8 mouse cellular contexts compared by ENCODE assay signal in the genomic region with DNA sequence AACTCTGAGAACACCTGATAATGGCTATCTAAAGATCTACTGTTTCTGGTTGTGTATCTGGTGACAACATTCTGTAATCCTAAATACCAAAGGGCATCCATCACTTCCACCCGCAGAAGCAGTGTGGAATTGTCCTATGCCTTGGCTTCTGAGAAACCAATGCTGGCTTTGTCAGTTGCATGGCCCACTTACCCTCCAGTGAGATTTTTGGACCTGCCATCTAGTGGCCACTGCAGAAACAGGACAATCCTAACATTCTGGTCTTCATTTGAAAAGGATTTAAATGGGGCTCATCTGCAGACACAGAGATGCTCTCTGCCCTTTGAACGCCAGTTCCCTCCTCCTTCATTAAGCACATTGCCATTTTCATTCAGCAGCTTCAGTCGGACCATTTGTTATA.
A peak's percentile ranks its signal among the peaks of the same experiment; 100 is the strongest.
DNase-seq lines count a peak whose midpoint lies in the region; ATAC-seq and TF ChIP-seq lines count a peak whose summit lies in the region.

No protein-coding gene starts in this region.

- H3K9ac ChIP-seq in ES-Bruce4 (ENCODE audit: low read depth, poor library complexity, severe bottlenecking) = no peak overlapping the region
- H3K9ac ChIP-seq in forebrain, postnatal 0 days = no peak overlapping the region
- H3K9ac ChIP-seq in midbrain, postnatal 0 days (replicated peaks; ENCODE audit: low read length, poor library complexity, severe bottlenecking) = no peak overlapping the region

- no peak overlapping the region for H3K4me2 ChIP-seq in forebrain, postnatal 0 days (ENCODE audit: low read depth)
- H3K4me2 ChIP-seq in midbrain, postnatal 0 days (ENCODE audit: low read depth, low read length, poor library complexity, severe bottlenecking) = no peak overlapping the region

- TF ChIP-seq POLR2A in kidney, adult 2 months (IDR thresholded peaks at IDR 0.05; ENCODE audit: low read depth, low read length) = no peak
- no peak for TF ChIP-seq POLR2A in ES-Bruce4 (IDR thresholded peaks at IDR 0.05; ENCODE audit: insufficient read depth, low read length)

- H3K27ac ChIP-seq in kidney, adult 2 months (ENCODE audit: insufficient read depth, low read depth, low read length) = no peak overlapping the region
- no peak overlapping the region for H3K27ac ChIP-seq in ES-Bruce4 (ENCODE audit: insufficient read depth, low read length)
- no peak overlapping the region for H3K27ac ChIP-seq in forebrain, postnatal 0 days (ENCODE audit: low read depth, low read length)
- H3K27ac ChIP-seq in midbrain, postnatal 0 days (ENCODE audit: low read depth, low read length) = no peak overlapping the region

- WGBS in kidney, adult 2 months = 49% methylated on average over 3 of the region's 3 CpGs
- WGBS in forebrain, postnatal 0 days = 42% methylated on average over 3 of the region's 3 CpGs
- WGBS in midbrain, postnatal 0 days = 45% methylated on average over 3 of the region's 3 CpGs

- peaks cover 17% of the 10 kb centered on the region for H3K4me1 ChIP-seq in kidney, adult 2 months (ENCODE audit: control insufficient read depth, insufficient read depth, low read length)
- no peaks in the 10 kb centered on the region for H3K4me1 ChIP-seq in ES-Bruce4 (ENCODE audit: control insufficient read depth, insufficient read depth, low read length)
- H3K4me1 ChIP-seq in forebrain, postnatal 0 days (ENCODE audit: insufficient read depth) = no peaks in the 10 kb centered on the region
- H3K4me1 ChIP-seq in midbrain, postnatal 0 days (ENCODE audit: insufficient read depth, low read length) = no peaks in the 10 kb centered on the region

- no peak for TF ChIP-seq EP300 in ES-Bruce4 (IDR thresholded peaks at IDR 0.05; ENCODE audit: insufficient read depth, low read depth, low read length)

- no peaks in the 10 kb centered on the region for H3K27me3 ChIP-seq in kidney, adult 2 months (replicated peaks; ENCODE audit: control insufficient read depth, insufficient read depth, low read length)
- H3K27me3 ChIP-seq in ES-Bruce4 (ENCODE audit: control insufficient read depth, insufficient read depth, low read length, poor library complexity, severe bottlenecking) = no peaks in the 10 kb centered on the region
- H3K27me3 ChIP-seq in forebrain, postnatal 0 days (ENCODE audit: insufficient read depth, low read length) = no peaks in the 10 kb centered on the region
- no peaks in the 10 kb centered on the region for H3K27me3 ChIP-seq in midbrain, postnatal 0 days (ENCODE audit: insufficient read depth, low read length)

- H3K9me3 ChIP-seq in ES-Bruce4 (replicated peaks; ENCODE audit: control insufficient read depth, insufficient read depth, low read length, poor library complexity, severe bottlenecking) = no peaks in the 10 kb centered on the region
- H3K9me3 ChIP-seq in forebrain, postnatal 0 days (ENCODE audit: low read length) = no peaks in the 10 kb centered on the region
- H3K9me3 ChIP-seq in midbrain, postnatal 0 days (ENCODE audit: low read length) = no peaks in the 10 kb centered on the region

- no peak overlapping the region for H3K4me3 ChIP-seq in kidney, adult 2 months (ENCODE audit: insufficient read depth, low read depth, low read length)
- no peak overlapping the region for H3K4me3 ChIP-seq in ES-Bruce4 (ENCODE audit: low read depth, low read length)
- H3K4me3 ChIP-seq in forebrain, postnatal 0 days (ENCODE audit: low read depth, low read length) = no peak overlapping the region
- no peak overlapping the region for H3K4me3 ChIP-seq in midbrain, postnatal 0 days (ENCODE audit: low read depth, low read length)

- ATAC-seq in forebrain, postnatal 0 days = peak; percentile 48; the same call in 1 of the 2 replicates
- ATAC-seq in midbrain, postnatal 0 days (ENCODE audit: low FRiP score) = no peak
- no peak for ATAC-seq in activated CD4-positive, CD25-positive, alpha-beta regulatory T cell, adult 4 months

- no peaks in the 10 kb centered on the region for H3K36me3 ChIP-seq in kidney, adult 2 months (ENCODE audit: control insufficient read depth, insufficient read depth, low read length)
- no peaks in the 10 kb centered on the region for H3K36me3 ChIP-seq in ES-Bruce4 (ENCODE audit: control insufficient read depth, insufficient read depth, low read length, poor library complexity, severe bottlenecking)
- no peaks in the 10 kb centered on the region for H3K36me3 ChIP-seq in forebrain, postnatal 0 days (ENCODE audit: insufficient read depth)
- H3K36me3 ChIP-seq in midbrain, postnatal 0 days (ENCODE audit: insufficient read depth, low read length) = no peaks in the 10 kb centered on the region

- peak; percentile 58 for TF ChIP-seq CTCF in kidney, adult 2 months (conservative IDR thresholded peaks at IDR 0.05; ENCODE audit: insufficient read depth, insufficient read length, low read depth, low read length)
- TF ChIP-seq CTCF in ES-Bruce4 (IDR thresholded peaks at IDR 0.05; ENCODE audit: low read depth, low read length) = peak; percentile 15
- TF ChIP-seq CTCF in forebrain, postnatal 0 days (IDR thresholded peaks at IDR 0.05; ENCODE audit: low read depth) = peak; percentile 68
- TF ChIP-seq CTCF in midbrain, postnatal 0 days (IDR thresholded peaks at IDR 0.05) = peak; percentile 71

- DNase-seq in kidney, adult 2 months = peak; percentile 46
- no peak for DNase-seq in kidney, adult 11 months
- DNase-seq in brain, adult 2 months (ENCODE audit: low read depth, low spot score) = peak; percentile 71
- DNase-seq in forebrain, postnatal 0 days = peak; percentile 38
- peak; percentile 44 for DNase-seq in midbrain, postnatal 0 days (ENCODE audit: low spot score)
- no peak for DNase-seq in spleen, postnatal 14 days (ENCODE audit: low spot score in 2 of 2)

Comparison
In these comparisons a context has a peak if more than half of its experiments do, and no peak if none do; other contexts are left out.
1. DNase-seq: peak in kidney, adult 2 months (single experiment), brain, adult 2 months (single experiment), forebrain, postnatal 0 days (single experiment) and midbrain, postnatal 0 days (single experiment); none in kidney, adult 11 months (single experiment) and spleen, postnatal 14 days (0 of 2).
2. CTCF ChIP-seq: peak in every context shown above with its lines; median percentile 71 in midbrain, postnatal 0 days; 68 in forebrain, postnatal 0 days; 58 in kidney, adult 2 months; 15 in ES-Bruce4.